Mouse (Mus musculus): Measurements from ENCODE around the gene Lypla2. TPM values are rescaled to one million over a fixed set of nuclear protein-coding genes. Genes with fewer than 3 reads are reported as not detected.

Lypla2 gene
- 100 to 1,000 TPM in 1 of 2 experiments, 10 to 100 TPM in 1; 95.3 to 103 TPM for total RNA-seq (2021)
- long read RNA-seq, experiment 1, transcript Lypla2-201 (10 exons, 1,626 nt) = major isoform, 64 of 85 reads
- long read RNA-seq, experiment 1, partial matches to known transcripts = 19 of 85 reads
- long read RNA-seq, experiment 1, other reads (novel, unspliced or antisense) = 2 of 85 reads
- long read RNA-seq, experiment 2, transcript Lypla2-201 (10 exons, 1,626 nt) = major isoform, 99 of 125 reads
- long read RNA-seq, experiment 2, partial matches to known transcripts = 2 of 125 reads
- long read RNA-seq, experiment 2, other reads (novel, unspliced or antisense) = 23 of 125 reads

GRCm38 (mm10) chr4:135972556-135972906 is at the start of gene Lypla2:
TSS of gene Lypla2 (minus strand) at chr4:135972626.
- peak; percentile 29; the same call in 1 of the 2 replicates for TF ChIP-seq CTCF (conservative IDR thresholded peaks at IDR 0.05)
- H3K27ac ChIP-seq = peak within 1 kb of the TSS; percentile 96
- peak; percentile 88 to 91 for DNase-seq (ENCODE audit: low spot score in 2 of 2)
- H3K4me3 ChIP-seq = peak within 1 kb of the TSS; percentile 99

GRCm38 (mm10) chr4:136021549-136022047 is 49.2 kb upstream of the Lypla2 start, which contains the start of gene Eloa:
TSS of gene Eloa (minus strand) at chr4:136021763.
- no peak for TF ChIP-seq CTCF (conservative IDR thresholded peaks at IDR 0.05)
- peak within 1 kb of the TSS; percentile 96 for H3K4me3 ChIP-seq
- peak; percentile 99 for DNase-seq (ENCODE audit: low spot score in 2 of 2)
- H3K27ac ChIP-seq = peak within 1 kb of the TSS; percentile 91

- no peak for TF ChIP-seq CTCF (conservative IDR thresholded peaks at IDR 0.05)
- no peak for DNase-seq (ENCODE audit: low spot score in 2 of 2)
- peak overlapping the region; percentile 96 for H3K4me3 ChIP-seq
- peak overlapping the region; percentile 91 for H3K27ac ChIP-seq
Measured at GRCm38 (mm10) chr4:136020743-136021548, 48.5 kb upstream of the Lypla2 start.

GRCm38 (mm10) chr4:136016059-136016602 is 43.7 kb upstream of the Lypla2 start:
- DNase-seq (ENCODE audit: low spot score in 2 of 2) = no peak
- TF ChIP-seq CTCF (conservative IDR thresholded peaks at IDR 0.05) = no peak

GRCm38 (mm10) chr4:136010586-136010985 is 38.2 kb upstream of the Lypla2 start:
- TF ChIP-seq CTCF (conservative IDR thresholded peaks at IDR 0.05) = 0 out of 2 replicates have a peak, but pooled peaks have one; percentile 18
- DNase-seq (ENCODE audit: low spot score in 2 of 2) = no peak
- no peak overlapping the region for H3K27ac ChIP-seq
- no peak overlapping the region for H3K4me3 ChIP-seq

More at GRCm38 (mm10) chr4:136016059-136016602, 43.7 kb upstream of the Lypla2 start:
- Histone ChIP-seq H3K27ac (no peak overlapping the region), H3K4me3 (no peak overlapping the region)

GRCm38 (mm10) chr4:136008782-136009447 is 36.5 kb upstream of the Lypla2 start:
- TF ChIP-seq CTCF (conservative IDR thresholded peaks at IDR 0.05) = no peak
- DNase-seq (ENCODE audit: low spot score in 2 of 2) = no peak
- H3K4me3 ChIP-seq = no peak overlapping the region

GRCm38 (mm10) chr4:136006821-136007220 is 34.4 kb upstream of the Lypla2 start:
- Histone ChIP-seq H3K27ac (no peak overlapping the region), H3K4me3 (no peak overlapping the region)
- DNase-seq (ENCODE audit: low spot score in 2 of 2) = no peak
- TF ChIP-seq CTCF (conservative IDR thresholded peaks at IDR 0.05) = no peak

More at GRCm38 (mm10) chr4:136008782-136009447, 36.5 kb upstream of the Lypla2 start:
- H3K27ac ChIP-seq = no peak overlapping the region

GRCm38 (mm10) chr4:136004921-136005320 is 32.5 kb upstream of the Lypla2 start:
- no peak overlapping the region for H3K4me3 ChIP-seq
- H3K27ac ChIP-seq = no peak overlapping the region
- DNase-seq (ENCODE audit: low spot score in 2 of 2) = no peak
- no peak for TF ChIP-seq CTCF (conservative IDR thresholded peaks at IDR 0.05)

GRCm38 (mm10) chr4:136004107-136004675 is 31.8 kb upstream of the Lypla2 start:
- no peak for TF ChIP-seq CTCF (conservative IDR thresholded peaks at IDR 0.05)
- H3K27ac ChIP-seq = no peak overlapping the region
- no peak overlapping the region for H3K4me3 ChIP-seq
- DNase-seq (ENCODE audit: low spot score in 2 of 2) = no peak

GRCm38 (mm10) chr4:135995118-135995517 is 22.7 kb upstream of the Lypla2 start:
- Histone ChIP-seq H3K4me3 (no peak overlapping the region), H3K27ac (no peak overlapping the region)
- TF ChIP-seq CTCF (conservative IDR thresholded peaks at IDR 0.05) = no peak
- no peak for DNase-seq (ENCODE audit: low spot score in 2 of 2)

- no peak for TF ChIP-seq CTCF (conservative IDR thresholded peaks at IDR 0.05)
- Histone ChIP-seq H3K4me3 (no peak overlapping the region), H3K27ac (no peak overlapping the region)
- no peak for DNase-seq (ENCODE audit: low spot score in 2 of 2)
Measured at GRCm38 (mm10) chr4:135993941-135994340, 21.5 kb upstream of the Lypla2 start.

- peak in 1 of 2 experiments; percentile 32 for DNase-seq (ENCODE audit: low spot score in 2 of 2)
- peak overlapping the region; percentile 96 for H3K27ac ChIP-seq
- TF ChIP-seq CTCF (conservative IDR thresholded peaks at IDR 0.05) = no peak
- peak overlapping the region; percentile 77 for H3K4me3 ChIP-seq
Measured at GRCm38 (mm10) chr4:135987714-135988113, 15.3 kb upstream of the Lypla2 start.

Measured in layer of hippocampus, adult 2 months (tissue).